Mouse (Mus musculus) urinary bladder, adult 18-20 months (tissue): ENCODE measurements around the gene Psmb7.

Experiments used
- DNase-seq, 2 experiments: peaks; one replicate each; pipeline ENCODE4 v3.0.0; 2022; ENCODE audit warnings: low spot score in 2 of 2, mixed read lengths in 2 of 2

Gene Psmb7

DNA sequence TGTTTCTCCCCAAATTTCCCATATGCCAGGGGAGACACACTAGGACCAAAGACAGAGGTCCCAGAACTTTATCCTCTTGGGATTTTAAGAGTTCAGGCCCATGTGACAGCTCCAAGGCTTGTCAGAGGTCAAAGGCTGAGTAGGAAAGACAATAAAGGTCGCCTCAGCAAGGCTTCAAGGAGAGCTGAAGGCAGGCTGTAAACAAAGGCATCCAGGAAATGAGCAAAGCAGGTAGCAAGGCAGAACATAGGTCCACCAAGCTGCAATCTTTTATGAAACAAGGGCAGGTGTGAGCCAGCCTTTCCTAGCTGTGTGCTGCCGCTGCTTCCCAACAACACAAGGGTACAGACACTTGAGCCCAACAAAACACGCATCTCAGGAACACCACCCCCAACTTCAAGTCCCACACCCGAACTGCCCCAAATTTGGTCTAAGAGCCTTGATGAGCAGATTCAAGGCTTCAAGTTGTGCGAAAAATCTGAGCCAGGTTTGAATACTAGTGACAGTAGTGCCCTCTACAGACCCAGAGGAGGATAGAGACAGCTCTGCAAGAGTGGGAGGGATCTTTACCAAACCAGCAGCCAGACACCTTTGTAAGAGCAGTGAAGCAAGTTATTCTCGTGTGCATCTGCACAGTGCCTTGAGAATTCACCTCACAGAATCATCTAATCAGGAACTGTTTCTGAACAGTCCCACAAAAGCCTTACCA is 52.0 kb downstream of the Psmb7 start:
- no peak for DNase-seq

DNA sequence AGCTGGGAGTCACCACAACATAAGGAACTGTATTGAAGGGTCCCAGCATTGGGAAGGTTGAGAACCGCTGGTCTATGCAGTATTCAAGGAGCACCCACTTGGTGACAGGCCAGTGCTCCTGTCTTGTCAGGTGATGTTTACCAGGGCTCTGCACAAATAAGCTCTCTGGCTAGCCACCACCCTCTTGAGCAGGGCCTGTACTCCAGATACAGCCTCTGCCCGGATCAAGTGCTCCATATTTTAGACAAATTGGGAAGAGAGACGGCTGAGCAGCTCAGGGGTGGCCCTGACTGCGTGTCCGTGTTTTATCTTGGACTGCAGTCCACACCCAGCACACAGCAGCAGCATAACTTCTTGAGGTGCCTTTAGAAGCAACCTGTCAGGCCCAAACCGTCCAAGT is 57.2 kb downstream of the Psmb7 start:
- no peak for DNase-seq

DNA sequence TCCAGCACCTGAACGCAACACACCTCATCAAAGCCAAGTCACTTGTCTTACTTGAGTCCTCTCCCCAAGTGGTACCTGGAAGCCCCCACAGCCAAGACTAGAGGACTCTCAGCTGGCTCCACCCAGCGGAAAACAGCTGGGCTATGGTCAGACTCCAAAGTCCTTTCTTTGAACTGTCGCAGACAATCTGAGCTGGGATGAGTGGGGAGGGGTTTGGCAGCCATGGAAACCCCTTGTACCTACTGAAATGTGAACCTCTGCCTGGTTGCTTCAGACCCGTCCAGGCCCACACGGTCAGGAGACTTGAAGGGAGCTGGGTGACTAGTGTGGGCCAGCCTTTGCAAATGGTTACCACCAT is 58.5 kb downstream of the Psmb7 start:
- DNase-seq: no peak

DNA sequence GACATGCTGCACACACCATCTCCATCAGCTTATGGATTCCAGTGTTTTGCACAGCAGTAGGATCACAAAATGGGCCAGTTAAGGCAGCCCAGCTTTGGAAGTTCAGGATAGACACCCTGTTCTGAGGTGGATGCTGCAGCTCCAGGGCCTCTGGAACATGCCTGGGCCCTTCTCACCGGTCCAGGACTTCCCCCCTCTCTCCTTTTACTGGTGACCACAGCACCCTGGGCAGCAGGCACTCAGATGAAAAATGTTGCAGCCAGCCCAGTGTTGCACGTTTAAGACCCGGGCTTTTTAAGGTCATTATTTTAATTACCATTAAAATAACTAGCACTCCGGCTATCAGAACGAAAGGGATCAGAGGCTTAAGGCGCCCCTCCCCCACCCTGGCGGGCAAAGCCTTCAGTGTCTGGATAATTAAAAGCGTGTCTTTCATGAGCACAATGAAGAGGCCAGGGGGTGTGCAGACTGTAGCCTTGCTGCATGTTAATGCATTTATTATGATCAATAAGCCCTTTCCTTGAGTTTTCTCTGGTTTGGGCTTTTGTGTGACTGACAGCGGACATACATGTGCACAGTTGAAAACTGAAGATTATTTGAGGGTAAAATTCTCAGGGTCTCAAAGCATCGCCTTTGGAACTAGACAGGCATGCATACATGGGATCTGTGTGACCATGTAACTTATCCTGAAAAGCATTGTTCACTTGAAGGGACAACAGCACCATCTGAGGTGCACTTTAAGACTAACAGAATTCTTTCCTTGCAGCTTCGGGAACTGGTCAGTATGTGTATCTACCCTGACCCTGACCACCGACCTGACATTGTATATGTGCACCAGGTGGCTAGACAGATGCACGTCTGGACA is 59.1 kb downstream of the Psmb7 start:
- no peak for DNase-seq

DNA sequence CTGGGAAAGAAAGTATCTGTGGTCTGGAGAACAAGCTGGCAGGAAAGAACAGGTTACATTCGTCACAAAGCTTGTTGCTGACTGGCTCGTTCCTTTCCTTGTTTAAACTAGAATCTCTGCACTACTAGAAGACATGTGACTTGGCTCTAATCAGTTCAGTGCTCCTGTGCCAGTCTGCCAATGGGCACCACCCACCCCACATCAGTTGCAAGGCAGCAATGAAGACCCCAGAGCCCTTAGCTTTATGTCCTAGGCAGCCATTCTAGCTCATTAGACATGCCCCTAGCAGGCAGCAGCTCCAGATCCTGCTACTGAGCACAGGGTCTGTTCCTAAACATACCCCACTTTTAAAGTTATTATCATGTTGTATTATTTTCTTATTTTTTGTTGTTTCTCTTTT is 59.9 kb downstream of the Psmb7 start:
- no peak for DNase-seq

DNA sequence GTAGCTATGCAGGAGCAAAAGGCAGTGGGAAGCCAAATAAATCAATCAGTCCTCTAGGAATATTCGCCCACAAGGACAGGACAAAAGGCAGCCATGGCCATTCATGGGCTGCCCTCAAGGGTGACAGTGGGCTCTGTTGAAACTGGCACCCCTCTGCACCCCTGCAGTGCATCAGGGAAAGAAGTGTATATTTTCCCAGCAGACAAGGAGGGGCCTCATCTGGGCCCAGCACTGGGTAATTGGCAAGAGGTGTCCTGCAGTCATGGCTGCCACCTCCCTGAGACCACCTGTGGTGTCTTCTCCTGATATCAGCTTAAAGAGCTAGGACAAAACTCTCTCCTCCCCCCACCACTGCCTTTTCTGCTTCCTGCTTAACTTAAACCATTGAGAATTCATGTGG is 64.4 kb downstream of the Psmb7 start:
- no peak for DNase-seq

DNA sequence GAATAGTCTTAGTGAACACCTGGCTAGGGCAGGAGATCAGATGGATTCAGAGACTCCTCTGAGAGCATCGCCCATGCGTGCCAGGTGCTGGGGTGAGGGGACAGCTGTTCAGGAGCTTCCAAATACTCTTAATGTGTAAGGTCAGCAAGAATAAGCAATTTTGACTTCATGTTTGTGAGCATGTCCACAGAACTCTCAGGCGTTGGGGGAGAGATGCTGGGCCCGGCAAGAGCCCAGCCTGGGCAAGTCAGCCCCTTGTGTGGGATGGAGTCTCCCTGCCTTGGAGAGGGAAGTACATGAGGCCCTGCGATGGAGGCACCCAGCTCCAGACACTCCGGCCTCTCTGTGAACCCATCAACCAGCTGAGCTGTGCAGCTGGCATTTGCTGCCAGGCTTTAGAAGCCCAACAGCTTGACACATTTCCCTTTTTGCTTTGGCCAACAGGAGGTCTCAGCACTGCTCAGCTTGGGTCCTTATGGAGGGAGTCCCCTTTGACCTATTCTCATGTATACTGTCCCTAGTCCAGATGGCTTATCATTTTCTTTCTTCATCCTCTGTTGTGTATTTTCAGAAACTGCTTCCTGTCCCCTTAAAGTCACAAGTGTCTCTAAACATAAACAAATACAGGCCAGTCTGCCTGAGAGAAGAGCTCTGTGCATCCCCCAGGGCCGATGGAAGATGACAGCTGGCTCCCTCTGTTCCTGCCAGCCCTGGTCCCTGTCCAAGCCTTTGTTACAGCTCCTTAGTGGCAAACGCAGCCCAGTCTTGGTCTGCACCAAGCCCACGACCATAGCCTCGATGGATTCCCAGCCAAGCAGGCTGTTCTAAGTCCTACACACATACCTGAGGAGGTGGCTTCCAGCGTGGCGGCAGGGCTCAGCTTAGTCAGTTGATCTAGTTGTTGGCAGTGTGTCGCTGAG is 65.0 kb downstream of the Psmb7 start:
- no peak for DNase-seq

DNA sequence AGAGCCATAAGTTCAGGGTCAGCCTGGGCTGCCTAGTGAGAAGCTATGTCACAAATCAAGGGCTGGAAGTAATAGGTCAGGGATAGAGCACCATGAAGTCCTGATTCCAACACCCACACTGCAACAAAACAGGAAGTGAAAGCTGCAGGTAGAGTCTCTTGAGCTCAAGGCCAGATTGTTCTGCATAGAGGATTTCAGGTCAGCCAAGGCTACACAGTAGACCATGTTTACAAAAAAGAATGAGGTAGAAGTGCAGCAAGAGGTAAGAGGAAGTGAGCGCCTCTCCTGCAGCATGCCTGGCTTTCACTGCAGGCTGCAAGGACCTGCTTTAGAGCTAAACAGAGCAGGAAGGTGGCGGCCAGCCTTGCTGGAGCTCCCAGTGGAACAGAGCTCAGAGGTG is 69.2 kb downstream of the Psmb7 start:
- peak in 1 of 2 experiments; percentile 26 for DNase-seq

DNA sequence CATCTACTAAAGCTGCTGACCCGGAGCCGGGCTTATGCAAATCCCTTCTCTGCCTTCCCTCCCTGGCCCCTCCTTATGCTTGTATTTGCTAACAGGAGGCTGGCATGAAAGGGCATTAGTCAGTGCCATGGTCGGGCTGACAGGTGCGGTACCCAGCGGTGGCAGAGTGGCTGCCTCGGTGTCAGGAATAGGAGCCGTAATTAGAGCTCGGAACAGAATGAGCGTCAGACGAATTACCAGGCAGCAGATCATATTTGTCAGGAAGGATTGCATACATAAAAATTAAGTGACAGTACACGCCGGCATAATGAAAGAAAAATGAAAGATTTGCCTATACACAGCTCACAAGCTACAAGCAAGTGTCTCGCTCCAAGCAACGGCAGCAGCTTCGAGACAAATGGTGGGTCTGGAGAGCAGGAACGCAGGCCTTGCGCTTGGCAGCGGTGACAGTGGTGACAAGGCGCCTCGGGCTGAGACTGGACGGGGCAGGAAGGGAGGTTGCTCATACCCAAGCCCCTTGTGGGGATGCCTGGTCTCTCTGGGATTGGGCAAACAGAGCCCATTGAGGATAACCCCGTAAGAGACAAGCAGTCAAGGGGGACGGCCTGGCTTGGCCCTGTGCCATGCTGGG is 71.8 kb downstream of the Psmb7 start:
- DNase-seq: no peak

DNA sequence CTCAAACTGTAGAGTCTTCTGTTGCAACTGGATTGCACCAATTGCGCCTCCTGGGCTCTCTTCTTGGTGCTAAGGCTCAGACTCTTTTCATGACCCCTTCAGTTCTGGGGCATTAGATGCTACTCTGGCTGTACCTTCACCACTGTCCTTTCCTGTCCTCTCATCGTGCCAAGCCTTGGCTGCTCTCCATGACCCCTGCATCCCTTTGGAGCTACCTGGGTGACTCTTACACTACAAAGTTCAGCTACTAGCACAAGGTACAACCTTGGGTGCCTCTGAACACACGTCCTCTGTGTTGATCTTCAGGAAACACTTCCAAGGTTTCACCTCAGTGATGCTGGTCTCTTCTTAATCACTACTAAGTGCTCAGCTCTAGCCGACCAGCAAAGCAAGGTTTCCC is 81.3 kb downstream of the Psmb7 start:
- DNase-seq: no peak

DNA sequence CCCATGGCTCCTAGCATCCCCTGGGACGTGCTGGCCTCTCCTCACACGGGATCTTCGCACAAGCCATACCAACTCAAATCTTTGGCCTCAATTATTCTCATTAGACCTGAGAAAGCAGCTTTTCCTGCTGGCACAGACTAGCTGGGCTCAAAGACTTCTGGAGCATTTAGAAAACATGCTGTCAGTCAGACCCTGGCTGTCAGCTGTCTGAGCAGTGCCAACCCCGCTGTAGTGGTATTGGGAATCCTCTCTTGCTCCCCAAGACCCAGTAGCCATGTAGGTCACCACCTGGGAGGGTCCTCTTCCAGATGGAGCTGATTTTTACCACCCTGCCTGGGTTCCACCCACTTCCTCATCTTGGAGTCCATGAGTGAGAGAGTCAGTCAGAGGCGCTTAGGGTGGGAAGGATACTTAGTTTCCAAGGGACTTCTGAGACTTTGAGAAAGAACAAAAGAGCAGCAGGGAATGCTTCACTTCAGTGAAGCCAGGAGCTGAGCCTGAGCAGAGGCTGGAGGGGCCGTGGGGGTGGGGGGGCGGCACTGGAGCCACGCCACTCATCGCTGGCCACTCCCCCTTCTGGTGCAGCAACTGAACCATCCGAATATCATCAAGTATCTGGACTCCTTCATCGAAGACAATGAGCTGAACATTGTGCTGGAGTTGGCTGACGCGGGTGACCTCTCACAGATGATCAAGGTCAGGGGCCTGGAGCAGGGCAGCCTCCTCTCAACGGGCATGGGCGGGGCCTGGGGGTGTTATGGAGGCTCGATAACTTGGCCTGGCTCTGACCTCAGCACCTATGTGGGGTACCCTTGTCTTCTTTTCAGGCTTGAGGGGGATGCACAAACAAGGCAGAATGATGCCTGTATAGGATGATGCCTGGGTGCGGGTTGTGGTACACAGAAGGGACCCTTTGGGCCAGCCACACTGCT is 83.3 kb downstream of the Psmb7 start:
- no peak for DNase-seq

DNA sequence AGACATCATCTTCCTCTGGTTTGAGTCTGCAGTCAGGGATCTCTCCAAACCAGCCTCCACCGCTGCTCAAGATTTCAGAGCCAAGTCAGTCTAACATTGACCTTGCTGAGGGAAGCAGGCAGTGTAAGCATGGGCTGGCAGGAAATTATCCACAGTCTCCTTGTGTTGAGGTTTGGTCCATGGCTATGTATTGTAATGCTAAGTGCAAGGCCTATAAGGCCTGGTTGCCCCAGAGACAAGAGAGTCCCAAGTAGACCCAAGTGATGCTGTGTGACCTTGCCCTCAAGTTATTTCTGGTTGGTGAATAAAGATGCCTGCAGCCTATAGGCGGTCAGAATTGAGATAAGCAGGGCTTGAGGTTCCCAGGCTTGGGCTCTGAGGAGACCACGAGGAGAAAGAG is 87.2 kb downstream of the Psmb7 start:
- DNase-seq: no peak

DNA sequence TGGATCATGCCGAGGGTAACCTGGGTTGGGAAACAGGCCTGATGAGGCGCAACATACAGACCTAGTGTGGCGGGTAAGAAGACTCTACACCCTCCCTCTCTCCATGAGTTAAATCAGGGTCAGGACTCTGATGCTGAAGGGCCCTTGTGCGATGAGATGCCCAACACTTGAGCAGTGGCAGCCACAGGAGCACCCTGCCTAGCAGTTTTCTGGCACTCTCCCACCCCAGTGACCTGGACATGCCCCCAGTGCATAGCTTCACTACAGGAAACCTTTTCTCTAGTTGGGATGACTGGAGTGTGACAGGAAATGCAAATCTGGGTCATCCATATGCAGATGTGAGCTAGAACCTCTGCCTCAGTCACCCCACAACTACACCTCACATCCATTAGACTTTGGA is 88.2 kb downstream of the Psmb7 start:
- DNase-seq: no peak

DNA sequence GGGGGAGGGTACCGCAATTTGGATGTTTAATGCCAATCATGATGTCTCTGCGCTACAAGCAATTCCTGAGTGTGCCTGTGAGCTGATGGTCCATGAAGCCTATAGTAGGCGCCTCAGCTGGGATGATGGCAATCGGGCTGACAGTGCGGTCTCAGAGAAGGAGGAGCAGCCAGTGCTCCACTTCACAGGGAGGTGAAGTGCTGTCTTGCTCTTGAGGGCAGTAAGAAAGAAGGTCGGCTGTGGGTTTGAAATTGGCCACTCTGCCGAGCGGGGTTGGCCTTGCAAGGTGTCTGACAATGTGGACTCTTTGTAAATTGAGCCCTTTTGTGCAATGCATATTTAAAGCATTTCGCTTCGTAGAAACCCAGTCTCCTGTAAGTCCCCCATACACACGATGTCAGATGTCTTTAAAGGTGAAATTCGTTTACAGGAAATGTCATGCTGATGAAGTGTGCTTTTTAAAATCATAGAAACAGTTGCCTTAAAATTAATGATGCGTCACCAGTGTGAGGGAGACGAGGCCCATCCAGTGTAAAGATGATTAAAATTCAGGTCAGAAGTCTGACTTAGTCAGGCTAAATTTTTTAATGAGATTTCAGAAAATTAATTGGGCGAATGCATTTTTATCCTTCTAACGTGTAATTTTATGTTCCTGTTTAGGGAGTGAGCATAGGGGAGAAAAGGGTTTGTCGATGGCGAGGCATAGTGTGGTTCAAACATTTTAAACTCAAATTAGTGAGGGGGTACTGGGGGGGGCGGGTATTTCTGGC is 89.5 kb downstream of the Psmb7 start:
- DNase-seq: no peak

DNA sequence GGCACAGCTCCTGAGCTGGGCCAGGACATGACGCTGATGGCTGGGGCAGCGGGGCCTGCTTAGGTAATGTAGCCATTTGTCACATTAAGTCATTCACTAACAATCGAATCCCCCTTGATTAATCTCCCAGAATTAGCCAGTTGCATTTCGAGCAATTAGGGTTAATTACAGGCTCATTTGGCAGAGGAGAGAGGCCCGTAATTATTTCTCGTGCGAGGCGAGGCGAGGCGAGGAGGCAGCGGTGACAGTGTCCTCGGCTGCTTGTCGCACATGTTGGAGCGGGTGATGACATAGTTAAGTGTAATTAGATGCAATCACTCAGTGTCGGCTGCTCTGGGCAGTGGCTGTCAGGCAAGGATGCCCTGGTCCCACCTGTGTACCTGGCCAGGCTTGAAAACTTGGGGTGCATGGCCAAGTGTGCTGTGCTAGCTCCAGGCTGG is 91.9 kb downstream of the Psmb7 start:
- no peak for DNase-seq

DNA sequence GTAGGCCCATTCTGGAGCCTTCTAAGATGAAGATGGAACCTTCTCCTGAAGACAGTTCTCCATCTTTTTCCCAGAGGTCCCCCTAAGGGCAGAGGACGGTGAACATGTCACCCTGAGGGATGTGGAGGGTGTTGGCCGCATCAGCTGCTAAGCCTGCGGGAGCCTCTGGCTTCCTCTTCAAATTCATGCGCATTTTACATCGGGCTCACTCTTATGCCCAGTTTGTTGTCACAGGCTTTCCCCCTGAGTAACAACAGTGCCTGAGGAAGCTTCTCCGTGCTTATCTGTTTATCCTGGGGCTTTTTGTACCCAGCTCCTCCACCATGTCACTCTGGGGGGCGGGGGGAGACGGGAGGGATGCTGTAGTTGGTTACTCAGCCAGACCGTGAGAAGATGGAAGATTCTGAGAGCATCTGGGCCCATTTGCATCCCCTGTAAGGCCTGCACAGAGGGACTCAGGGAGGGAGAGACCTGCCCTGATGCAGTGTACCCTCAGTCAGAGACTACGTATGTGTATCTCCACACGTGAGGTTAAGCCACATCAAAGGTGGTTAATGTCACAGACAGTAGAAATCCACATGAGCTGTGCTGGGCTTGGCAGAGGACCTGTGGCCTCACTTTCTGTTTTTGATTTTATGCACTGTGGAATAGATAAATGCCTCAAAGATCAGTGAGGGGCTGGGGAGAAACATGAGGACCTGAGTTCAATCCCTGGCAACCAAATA is 95.9 kb downstream of the Psmb7 start:
- no peak for DNase-seq

DNA sequence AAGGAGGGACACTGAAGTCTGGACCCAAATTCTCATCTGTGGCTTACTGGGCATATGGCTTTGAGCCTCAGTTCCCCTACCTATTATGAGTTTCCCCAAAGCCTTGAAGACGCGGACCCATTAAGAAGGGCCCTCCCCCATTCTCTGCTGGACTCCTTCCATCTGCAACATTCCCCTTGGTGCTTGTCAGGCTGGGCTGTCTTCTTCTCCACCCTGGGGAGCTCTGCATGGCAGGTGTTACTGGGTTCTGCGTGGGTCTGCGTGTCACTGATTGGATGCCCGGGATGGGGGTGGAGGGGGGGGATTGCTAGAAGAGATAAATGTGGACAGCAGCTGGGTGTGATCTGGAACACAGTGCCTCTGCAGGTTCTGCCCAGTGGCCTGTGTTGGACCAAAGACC is 97.1 kb downstream of the Psmb7 start:
- no peak for DNase-seq

DNA sequence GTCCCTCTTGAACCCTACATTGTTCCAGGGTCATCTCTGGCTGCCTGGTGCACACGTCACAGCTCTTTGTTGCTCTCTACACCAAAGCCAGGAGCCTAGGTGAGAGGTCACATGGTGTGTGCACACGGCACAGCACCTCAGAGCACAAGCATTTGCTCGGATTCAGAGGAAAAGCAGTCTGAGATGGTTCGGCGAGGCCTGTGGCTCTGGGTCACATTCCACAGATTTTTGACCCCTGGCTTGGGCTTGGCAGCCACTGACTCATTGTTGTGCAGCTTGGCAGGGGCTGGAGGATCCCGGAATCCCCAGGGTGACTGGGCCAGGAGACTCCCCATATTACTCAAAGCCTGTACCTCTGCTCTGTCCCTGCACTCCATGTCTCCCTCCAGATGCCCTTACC is 97.7 kb downstream of the Psmb7 start:
- peak in 1 of 2 experiments; percentile 63 for DNase-seq

DNA sequence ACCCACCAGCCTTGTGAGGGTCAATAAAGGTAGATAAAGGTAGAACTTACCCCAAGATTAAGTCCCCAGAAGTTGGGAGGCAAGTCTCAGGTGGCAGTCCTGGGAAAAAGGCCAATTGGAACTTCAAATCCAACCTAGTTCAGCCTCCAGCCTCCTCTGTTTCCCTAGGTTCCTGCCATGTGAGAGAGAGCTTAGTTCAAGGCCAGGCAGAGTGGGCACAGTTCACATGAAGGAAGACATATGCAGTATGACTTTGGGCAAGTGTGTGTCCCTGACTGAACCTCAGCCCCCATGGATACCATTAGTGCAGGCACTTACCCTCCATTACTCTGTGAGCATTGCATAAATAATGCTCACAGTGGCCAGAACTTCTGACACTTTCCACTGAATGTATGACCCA is 98.2 kb downstream of the Psmb7 start:
- DNase-seq: no peak
